Mouse (Mus musculus) leukemia stem cell, adult 10-12 weeks (primary cell): Measurements from ENCODE around the gene Taf1d. TPM values are rescaled to one million over a fixed set of nuclear protein-coding genes. Genes with fewer than 3 reads are reported as not detected.

Source experiments
- polyA plus RNA-seq: library from polyadenylated mRNA; stranded (reverse); fragments of >175 nt; gene quantifications from 2 replicates; pipeline ENCODE4 v1.2.3, GENCODE M21; 2012; ENCODE audit warnings: low replicate concordance

The Taf1d gene
- polyA plus RNA-seq = 15.8 and 101 TPM in 2 replicates

DNA sequence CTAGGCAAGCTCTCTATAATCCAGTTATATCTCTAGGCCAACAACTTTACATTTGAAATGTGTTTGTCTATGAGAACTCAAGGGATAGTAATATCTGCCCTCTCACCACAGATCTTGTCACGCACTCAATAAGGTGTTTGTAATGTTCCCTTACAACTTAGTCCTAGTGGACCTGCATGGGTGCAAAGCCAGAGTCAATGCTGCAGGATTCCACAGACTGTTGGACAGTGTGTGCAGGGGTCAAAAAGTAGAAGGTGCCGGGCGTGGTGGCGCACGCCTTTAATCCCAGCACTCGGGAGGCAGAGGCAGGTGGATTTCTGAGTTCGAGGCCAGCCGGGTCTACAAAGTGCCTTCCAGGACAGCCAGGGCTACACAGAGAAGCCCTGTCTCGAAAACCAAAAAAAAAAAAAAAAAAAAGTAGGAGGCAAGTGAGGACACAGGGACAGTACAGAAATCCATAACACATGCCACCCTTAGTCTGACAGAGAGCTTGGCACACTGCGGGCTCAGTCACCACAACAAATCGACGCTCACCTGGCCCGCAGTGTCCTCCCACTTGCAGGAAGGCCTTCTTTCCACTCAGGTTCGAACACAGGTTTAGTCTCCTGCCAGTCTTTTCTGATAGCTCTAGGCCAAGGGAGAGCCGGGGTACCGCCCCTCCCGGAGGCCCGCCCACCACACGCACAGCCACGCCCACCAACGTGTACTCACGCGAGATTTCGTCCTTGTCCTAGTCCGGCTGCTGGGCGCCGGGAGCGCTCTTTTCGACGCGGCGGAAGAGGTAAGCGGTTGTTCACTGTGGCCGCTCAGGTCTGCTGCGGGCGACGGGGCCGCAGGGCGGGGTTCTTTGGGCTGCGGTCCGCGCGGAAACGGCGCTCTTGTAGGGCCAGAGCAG, at the start of gene Taf1d:
Taf1d (plus strand) TSS at position 712 of the 895 bp plus-strand sequence.

DNA sequence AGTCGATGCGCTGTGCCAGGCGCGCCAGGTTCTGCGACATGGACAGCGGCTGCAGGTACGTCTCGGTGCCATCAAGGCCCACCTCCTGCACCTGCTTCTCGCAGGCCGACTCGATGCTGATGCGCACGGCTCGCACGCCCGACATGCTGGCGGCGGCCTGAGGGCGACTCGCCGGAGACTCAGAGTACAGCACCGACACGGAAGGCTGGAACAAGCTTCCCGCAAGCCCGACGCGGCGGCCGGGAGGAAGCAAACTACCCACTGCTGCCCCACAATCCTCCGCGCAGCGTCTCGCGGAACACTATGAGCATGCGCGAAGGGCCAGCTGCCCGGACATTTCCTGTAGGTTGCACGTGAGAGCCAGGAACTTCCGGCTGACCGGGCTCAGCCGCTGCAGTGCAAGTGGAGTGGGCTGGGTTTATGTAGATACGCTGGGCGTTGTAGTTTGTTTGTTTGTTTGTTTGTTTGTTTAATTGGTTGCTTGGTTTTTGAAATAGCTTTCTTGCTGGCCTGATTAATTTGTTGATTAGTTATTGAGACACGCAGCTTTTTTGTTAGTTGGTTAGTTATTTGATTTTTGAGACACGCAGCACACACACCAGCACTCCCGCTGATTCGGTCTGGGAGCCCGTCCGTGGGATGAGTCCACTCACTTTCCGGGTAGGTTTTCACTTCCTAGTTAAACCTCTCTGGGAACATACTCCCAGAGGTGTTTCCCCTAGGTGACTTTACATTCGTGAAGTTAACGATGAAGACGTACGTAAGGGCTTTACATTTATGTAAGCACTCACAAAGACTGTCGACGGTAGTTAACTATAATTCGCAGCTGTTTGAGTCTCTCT, 26.1 kb upstream of the Taf1d start, which contains the start of gene Med17:
Med17 (minus strand) TSS at position 283 of the 842 bp plus-strand sequence.

GRCm38 (mm10) chr9:15306398-15307119, 545 bp downstream of the Taf1d start, which contains the start of gene 4931406C07Rik:
TSS of gene 4931406C07Rik (minus strand) at chr9:15306448.

GRCm38 (mm10) chr9:15357484-15358275, 51.7 kb downstream of the Taf1d start, which contains the start of gene Cep295:
TSS of gene Cep295 (minus strand) at chr9:15357788.

Other genes starting within 250 kb of the Taf1d start
- not detected in 2 replicates for gene Hephl1, start 194.1 kb upstream of the Taf1d start, polyA plus RNA-seq
- gene Vstm5, start 67.2 kb upstream of the Taf1d start, polyA plus RNA-seq = not detected in 2 replicates
- 14.8 and 18.7 TPM in 2 replicates for gene Med17, start 26.3 kb upstream of the Taf1d start, polyA plus RNA-seq
- gene 4931406C07Rik, start 234 bp downstream of the Taf1d start, polyA plus RNA-seq = 0.54 and 1.0 TPM in 2 replicates
- 1.1 and 3.9 TPM in 2 replicates for gene Cep295, start 51.6 kb downstream of the Taf1d start, polyA plus RNA-seq
- 17.2 and 20.9 TPM in 2 replicates for gene Smco4, start 187.2 kb downstream of the Taf1d start, polyA plus RNA-seq